Mouse (Mus musculus): ENCODE results near the gene Pcgf2. TPM values are rescaled to one million over a fixed set of nuclear protein-coding genes. Genes with fewer than 3 reads are reported as not detected.
A peak's percentile ranks its signal among the peaks of the same experiment; 100 is the strongest.

Gene Pcgf2
- total and polyA plus RNA-seq, 3 experiments, result 0.99 to 19.5 (median 5.6) TPM

- no peak overlapping the region for H3K4me2 ChIP-seq (ENCODE audit: insufficient read depth, low read depth, poor library complexity, severe bottlenecking)
- peaks cover 66 to 81% of the 10 kb centered on the region in 2 experiments for H3K36me3 ChIP-seq (replicated peaks in 1 of 2; ENCODE audit: control insufficient read depth in 1 of 2, insufficient read depth in 1 of 2, low read length in 1 of 2)
- H3K27ac ChIP-seq (ENCODE audit: insufficient read depth, low read depth), result no peak overlapping the region
- in situ Hi-C loops (cut with MboI; ENCODE audit: low pct_ligation_motif_present, low pct_unique_long_range_greater_than_20kb, low sequenced_read_pairs) (no loop called here), dilution Hi-C loops (cut with MboI; ENCODE audit: extremely low pct_ligation_motif_present, extremely low pct_unique_long_range_greater_than_20kb, low sequenced_read_pairs) (no loop called here)
- no peaks in the 10 kb centered on the region for H3K9me3 ChIP-seq (replicated peaks; ENCODE audit: low read length)
- no peak overlapping the region for H3K9ac ChIP-seq (ENCODE audit: insufficient read depth, low read depth)
- no peaks in the 10 kb centered on the region for H3K27me3 ChIP-seq (replicated peaks)
- H3K4me1 ChIP-seq (ENCODE audit: control insufficient read depth in 1 of 2, insufficient read depth in 2 of 2), result peaks cover 13 to 25% of the 10 kb centered on the region in 2 experiments
- TF ChIP-seq KAT2A (IDR thresholded peaks at IDR 0.05; ENCODE audit: insufficient replicate concordance, low read length) (no peak), ELF1 (IDR thresholded peaks at IDR 0.05; ENCODE audit: low read depth, low read length) (no peak), GABPA (IDR thresholded peaks at IDR 0.05; ENCODE audit: insufficient replicate concordance, low read depth, low read length) (no peak), CTCF (conservative IDR thresholded peaks at IDR 0.05 in 1 of 2, IDR thresholded peaks at IDR 0.05 in 1 of 2; ENCODE audit: low read depth in 2 of 2, low read length in 2 of 2) (no peak)
- no peaks in the 10 kb centered on the region for H3K79me2 ChIP-seq (replicated peaks; ENCODE audit: control insufficient read depth, extremely low read depth, insufficient read depth, poor library complexity, severe bottlenecking)
- no peak overlapping the region for H3K4me3 ChIP-seq (replicated peaks in 1 of 3; ENCODE audit: low read depth in 2 of 3, low read length in 2 of 3, poor library complexity in 1 of 3)
- DNase-seq (ENCODE audit: extremely low read depth), result no peak
These were observed 19.9 kb downstream of the Pcgf2 start for GRCm38 (mm10) chr11:97680430-97680829.

DNA sequence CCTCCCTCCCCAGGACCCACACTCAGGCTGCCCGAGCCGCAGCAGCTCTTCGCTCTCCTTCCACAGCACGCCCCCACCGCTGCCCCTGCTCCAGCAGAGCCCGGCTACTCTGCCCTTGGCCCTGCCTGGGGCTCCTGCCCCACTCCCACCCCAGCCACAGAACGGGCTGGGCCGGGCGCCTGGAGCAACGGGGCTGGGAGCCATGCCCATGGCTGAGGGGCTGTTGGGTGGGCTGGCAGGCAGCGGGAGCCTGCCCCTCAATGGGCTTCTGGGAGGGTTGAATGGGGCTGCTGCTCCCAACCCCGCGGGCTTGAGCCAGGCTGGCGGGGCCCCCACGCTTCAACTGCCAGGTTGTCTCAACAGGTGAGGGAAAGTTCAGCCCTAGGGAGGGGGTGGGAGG is 22.0 kb downstream of the Pcgf2 start:
- Histone ChIP-seq H3K36me3 (replicated peaks in 1 of 2; ENCODE audit: control insufficient read depth in 1 of 2, insufficient read depth in 1 of 2, low read length in 1 of 2) (peaks cover 87 to 97% of the 10 kb centered on the region in 2 experiments), H3K4me1 (ENCODE audit: control insufficient read depth in 1 of 2, insufficient read depth in 2 of 2) (peaks cover 0 to 4% of the 10 kb centered on the region in 2 experiments; a peak in 1 of 4 replicates), H3K4me2 (ENCODE audit: insufficient read depth, low read depth, poor library complexity, severe bottlenecking) (no peak overlapping the region), H3K9ac (ENCODE audit: insufficient read depth, low read depth) (no peak overlapping the region), H3K4me3 (replicated peaks in 1 of 3; ENCODE audit: low read depth in 2 of 3, low read length in 2 of 3, poor library complexity in 1 of 3) (no peak overlapping the region), H3K79me2 (replicated peaks; ENCODE audit: control insufficient read depth, extremely low read depth, insufficient read depth, poor library complexity, severe bottlenecking) (no peaks in the 10 kb centered on the region), H3K9me3 (replicated peaks; ENCODE audit: low read length) (no peaks in the 10 kb centered on the region), H3K27ac (ENCODE audit: insufficient read depth, low read depth) (no peak overlapping the region), H3K27me3 (replicated peaks) (no peaks in the 10 kb centered on the region)
- DNase-seq (ENCODE audit: extremely low read depth), result no peak
- no peak for TF ChIP-seq ZKSCAN1 (IDR thresholded peaks at IDR 0.05; ENCODE audit: borderline replicate concordance, low read depth, low read length)
- TF ChIP-seq POLR2AphosphoS2 (IDR thresholded peaks at IDR 0.05; ENCODE audit: low read depth, low read length), result no peak
- TF ChIP-seq POLR2A (IDR thresholded peaks at IDR 0.05; ENCODE audit: low read depth, low read length), result no peak; the same call in 1 of the 2 replicates
- TF ChIP-seq ZMIZ1 (IDR thresholded peaks at IDR 0.05; ENCODE audit: low read depth, low read length), result no peak
- no peak for TF ChIP-seq MAZ (IDR thresholded peaks at IDR 0.05; ENCODE audit: low read depth, low read length)
- no peak for TF ChIP-seq EP300 (IDR thresholded peaks at IDR 0.05; ENCODE audit: low read length)
- TF ChIP-seq PAX5 (IDR thresholded peaks at IDR 0.05; ENCODE audit: low read length), result no peak
- TF ChIP-seq ELF1 (IDR thresholded peaks at IDR 0.05; ENCODE audit: low read depth, low read length), result no peak
- TF ChIP-seq MEF2A (IDR thresholded peaks at IDR 0.05; ENCODE audit: borderline replicate concordance, low read depth, low read length), result no peak
- dilution Hi-C loops (cut with MboI; ENCODE audit: extremely low pct_ligation_motif_present, extremely low pct_unique_long_range_greater_than_20kb, low sequenced_read_pairs) (no loop called here), in situ Hi-C loops (cut with MboI; ENCODE audit: low pct_ligation_motif_present, low pct_unique_long_range_greater_than_20kb, low sequenced_read_pairs) (no loop called here)

DNA sequence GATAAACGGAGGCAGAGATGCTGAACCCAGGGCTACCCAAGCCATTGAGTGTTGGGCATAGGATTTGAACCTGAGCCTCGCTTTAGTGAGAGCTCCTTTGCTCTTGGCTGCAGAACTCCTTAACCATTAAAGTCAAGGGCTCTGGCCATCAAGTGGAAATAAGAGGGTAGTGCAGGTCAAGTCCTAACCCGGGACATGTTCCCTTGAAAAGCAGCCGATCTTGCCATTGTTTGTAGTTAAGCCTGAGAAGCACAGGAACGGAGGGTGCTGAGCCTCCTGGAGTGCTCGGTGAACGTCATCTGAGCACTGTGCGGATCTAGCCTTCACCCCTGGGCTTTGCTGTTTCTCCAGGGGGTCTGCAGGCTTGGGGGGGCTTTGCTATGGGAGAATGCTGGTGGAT is 22.5 kb downstream of the Pcgf2 start:
- H3K27me3 ChIP-seq (replicated peaks), result no peaks in the 10 kb centered on the region
- H3K9ac ChIP-seq (ENCODE audit: insufficient read depth, low read depth), result no peak overlapping the region
- DNase-seq (ENCODE audit: extremely low read depth), result no peak
- TF ChIP-seq RAD21 (IDR thresholded peaks at IDR 0.05; ENCODE audit: low read depth, low read length) (peak; percentile 11), SMC3 (IDR thresholded peaks at IDR 0.05; ENCODE audit: low read depth, low read length) (peak; percentile 38), SIN3A (IDR thresholded peaks at IDR 0.05; ENCODE audit: low read length) (no peak), CTCF (conservative IDR thresholded peaks at IDR 0.05 in 1 of 2, IDR thresholded peaks at IDR 0.05 in 1 of 2; ENCODE audit: low read depth in 2 of 2, low read length in 2 of 2) (peak in 1 of 2 experiments; percentile 43; a peak in 2 of 4 replicates)
- in situ Hi-C loops (cut with MboI; ENCODE audit: low pct_ligation_motif_present, low pct_unique_long_range_greater_than_20kb, low sequenced_read_pairs) (no loop called here), dilution Hi-C loops (cut with MboI; ENCODE audit: extremely low pct_ligation_motif_present, extremely low pct_unique_long_range_greater_than_20kb, low sequenced_read_pairs) (no loop called here)
- no peak overlapping the region for H3K27ac ChIP-seq (ENCODE audit: insufficient read depth, low read depth)
- H3K9me3 ChIP-seq (replicated peaks; ENCODE audit: low read length), result no peaks in the 10 kb centered on the region
- H3K4me3 ChIP-seq (replicated peaks in 1 of 3; ENCODE audit: low read depth in 2 of 3, low read length in 2 of 3, poor library complexity in 1 of 3), result no peak overlapping the region
- no peaks in the 10 kb centered on the region for H3K4me1 ChIP-seq (ENCODE audit: control insufficient read depth in 1 of 2, insufficient read depth in 2 of 2)
- no peaks in the 10 kb centered on the region for H3K79me2 ChIP-seq (replicated peaks; ENCODE audit: control insufficient read depth, extremely low read depth, insufficient read depth, poor library complexity, severe bottlenecking)
- H3K4me2 ChIP-seq (ENCODE audit: insufficient read depth, low read depth, poor library complexity, severe bottlenecking), result no peak overlapping the region
- H3K36me3 ChIP-seq (replicated peaks in 1 of 2; ENCODE audit: control insufficient read depth in 1 of 2, insufficient read depth in 1 of 2, low read length in 1 of 2), result peaks cover 89 to 99% of the 10 kb centered on the region in 2 experiments

Measured in CH12.LX (cell line).